Mouse (Mus musculus) cerebellum, adult 9-10 months (tissue): ENCODE measurements around the gene Washc1.
"Not testable (repeated sequence)": the region's sequence is repeated elsewhere in the genome, so short reads cannot be mapped to it uniquely, and the experiment has no call there.

Source experiments
- DNase-seq: peaks from one replicate; pipeline ENCODE4 v3.0.0; 2022

The Washc1 gene

DNA sequence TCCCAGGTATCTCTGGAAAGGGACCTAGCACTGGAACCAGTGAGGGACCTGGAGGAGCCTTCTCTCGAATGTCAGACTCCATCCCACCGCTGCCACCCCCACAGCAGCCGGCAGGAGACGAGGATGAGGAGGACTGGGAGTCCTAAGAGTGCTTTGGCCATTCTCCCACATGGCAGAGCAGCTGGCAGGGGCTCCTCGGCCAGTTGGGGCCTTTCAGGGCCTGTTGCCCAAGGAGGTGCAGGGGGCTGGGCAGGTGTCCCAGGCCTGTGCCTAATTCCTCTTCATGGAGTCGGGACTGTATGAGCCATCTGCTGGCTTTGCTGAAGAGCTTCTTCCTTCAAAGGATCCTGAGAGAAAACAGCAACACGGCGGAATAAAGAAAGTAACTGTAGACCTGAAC is 7.6 kb downstream of the Washc1 start:
- no peak for DNase-seq

DNA sequence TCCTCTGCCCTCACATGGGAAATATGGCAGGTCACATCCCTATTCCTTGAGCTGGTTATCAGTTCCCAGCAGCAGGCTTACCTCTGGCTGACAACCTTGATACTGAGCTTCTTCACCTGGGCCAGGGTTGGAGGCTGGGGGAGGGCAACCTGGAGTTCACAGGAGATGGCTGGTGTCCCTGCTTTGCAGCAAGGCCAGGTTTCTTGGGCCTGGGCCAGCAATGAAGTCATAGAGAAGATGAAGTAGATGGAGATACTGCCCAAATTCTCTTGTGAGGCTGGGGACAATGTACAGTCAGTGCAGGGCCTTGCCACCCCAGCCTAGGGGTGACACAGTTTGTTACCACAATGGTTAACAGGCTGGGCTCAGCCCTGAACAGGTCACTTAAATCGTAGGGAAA is 9.4 kb downstream of the Washc1 start:
- DNase-seq = no peak

DNA sequence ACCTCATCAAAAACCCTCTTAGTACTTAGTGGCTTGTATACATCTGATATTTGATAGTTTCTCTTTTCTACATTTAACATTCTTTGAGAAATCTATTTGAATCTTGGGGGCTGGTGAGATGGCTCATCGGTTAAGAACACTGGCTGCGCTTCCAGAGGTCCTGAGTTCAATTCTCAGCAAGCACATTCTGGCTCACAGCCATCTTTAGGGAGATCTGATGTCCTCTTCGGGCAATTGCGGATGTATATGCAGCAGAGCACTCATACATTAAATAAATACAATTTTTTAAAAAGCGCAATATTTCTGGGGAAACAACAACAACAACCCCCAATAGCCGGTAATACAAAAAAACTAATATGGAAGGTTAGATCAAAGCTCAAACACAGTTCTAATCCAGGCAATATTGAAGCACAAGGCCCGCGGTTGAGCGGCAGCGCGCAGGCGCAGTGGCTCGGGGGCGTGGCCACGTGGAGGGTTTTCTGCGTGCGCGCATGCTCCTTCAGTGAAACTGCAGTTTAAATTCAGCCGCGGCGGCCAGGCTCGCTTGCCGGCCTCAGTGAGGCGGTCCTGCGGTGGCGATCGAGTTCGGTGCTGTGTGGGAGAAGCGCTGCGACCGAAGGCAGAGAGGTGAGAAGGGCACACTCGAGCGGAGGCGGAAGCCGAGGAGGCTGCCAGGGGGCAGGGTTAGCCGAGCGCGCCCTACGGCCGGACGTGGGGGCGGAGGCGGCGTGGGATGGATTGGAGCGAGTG is 11.9 kb downstream of the Washc1 start, which contains the start of gene Ddx11:
Gene Ddx11 (plus strand): TSS at position 455 of the 750 bp plus-strand sequence.
- DNase-seq = peak; percentile 92

DNA sequence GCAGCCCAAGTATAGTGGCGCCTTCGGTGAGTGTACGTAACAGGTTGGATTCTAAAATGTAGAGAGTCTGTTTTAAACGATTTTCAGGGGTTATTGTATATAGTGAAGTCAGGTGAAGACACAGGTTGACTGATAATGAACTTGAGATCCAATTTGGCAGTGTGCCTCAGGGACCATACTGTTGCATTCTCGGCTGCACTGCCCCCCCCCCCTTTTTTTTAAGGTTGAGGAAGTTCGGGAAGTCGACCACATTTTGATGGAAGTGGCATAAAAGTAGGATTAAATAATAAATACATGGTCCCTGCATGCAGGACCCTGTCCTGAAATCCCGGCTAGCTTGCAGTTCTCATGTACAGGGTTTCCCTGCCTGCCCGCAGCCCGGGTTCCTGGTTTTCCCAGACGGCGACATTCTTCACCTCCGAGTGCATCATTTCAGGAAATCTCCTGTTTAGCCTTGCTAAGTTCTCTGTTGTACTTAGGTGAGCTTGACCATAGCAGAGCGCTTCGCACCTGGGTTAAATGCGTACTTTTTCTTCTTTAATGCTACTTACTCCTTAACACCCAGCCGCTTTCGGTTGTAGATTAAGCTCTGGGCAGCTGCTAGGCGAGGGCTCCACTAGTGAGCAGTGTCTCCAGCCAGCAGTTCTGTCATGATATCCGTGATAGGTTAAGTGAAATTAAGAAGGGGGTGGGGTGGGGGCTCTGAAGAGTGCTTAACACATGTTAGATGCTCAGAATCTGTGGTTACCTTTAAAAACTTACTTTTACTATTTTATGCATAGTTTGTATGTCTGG is 12.7 kb downstream of the Washc1 start:
- DNase-seq = peak; percentile 15

DNA sequence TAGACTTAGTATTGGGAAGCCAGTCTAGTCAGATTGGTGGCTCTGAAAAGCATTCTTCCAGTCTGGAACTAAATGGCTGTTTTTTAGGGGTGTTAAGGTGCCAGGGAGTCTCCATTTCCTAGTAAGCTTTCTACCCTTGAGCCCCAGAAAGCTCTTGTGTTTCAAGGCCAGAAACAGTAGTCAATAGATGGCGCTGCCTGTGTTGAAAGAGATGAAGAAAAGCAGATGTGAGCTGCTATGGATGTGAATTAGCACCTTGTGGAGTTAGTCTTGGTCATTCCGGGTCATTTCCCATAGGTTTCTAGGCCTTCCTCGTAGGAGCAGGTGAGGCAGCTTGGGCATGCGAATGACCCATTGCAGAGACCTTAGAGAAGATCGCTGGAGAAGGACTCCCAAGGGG is 13.9 kb downstream of the Washc1 start:
- no peak for DNase-seq

DNA sequence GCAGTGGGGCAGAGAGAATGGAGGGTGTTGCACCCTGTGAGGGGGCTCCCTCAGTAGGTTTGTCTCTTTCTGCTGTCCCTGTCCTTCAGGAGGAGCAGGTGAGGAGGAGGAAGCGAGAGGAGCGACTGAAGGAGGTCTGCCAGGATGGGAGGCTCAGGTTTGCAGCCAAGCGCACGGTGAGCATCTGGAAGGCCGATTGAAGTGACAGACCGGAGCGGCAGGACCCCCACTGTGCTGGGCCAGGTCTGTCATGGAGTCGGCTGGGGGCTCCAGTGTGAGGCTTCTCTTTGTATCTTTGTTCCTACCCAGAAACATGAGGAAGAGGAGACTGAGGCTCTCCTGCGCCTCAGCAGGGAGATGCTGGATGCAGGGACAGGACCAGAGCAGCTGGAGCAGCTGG is 19.0 kb downstream of the Washc1 start:
- no peak for DNase-seq

DNA sequence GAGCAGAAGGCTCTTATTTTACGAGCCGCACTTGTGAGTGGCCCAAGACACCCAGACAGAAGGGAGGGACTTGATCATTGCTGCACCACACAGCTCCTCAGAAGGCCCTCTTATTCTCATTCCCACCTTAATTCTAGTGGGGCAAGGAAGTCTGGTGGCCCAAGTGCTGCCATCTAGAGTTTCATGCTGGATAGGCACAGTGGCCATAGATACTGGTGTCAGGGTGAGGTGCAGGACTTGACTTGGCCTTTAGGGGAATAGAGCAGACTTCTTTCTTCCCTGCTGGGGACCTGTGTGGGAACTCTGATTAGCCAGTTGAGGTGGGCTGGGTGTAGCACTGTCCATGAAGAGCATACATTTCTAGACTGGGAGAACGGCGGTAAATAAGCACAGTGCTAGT is 19.9 kb downstream of the Washc1 start:
- no peak for DNase-seq

DNA sequence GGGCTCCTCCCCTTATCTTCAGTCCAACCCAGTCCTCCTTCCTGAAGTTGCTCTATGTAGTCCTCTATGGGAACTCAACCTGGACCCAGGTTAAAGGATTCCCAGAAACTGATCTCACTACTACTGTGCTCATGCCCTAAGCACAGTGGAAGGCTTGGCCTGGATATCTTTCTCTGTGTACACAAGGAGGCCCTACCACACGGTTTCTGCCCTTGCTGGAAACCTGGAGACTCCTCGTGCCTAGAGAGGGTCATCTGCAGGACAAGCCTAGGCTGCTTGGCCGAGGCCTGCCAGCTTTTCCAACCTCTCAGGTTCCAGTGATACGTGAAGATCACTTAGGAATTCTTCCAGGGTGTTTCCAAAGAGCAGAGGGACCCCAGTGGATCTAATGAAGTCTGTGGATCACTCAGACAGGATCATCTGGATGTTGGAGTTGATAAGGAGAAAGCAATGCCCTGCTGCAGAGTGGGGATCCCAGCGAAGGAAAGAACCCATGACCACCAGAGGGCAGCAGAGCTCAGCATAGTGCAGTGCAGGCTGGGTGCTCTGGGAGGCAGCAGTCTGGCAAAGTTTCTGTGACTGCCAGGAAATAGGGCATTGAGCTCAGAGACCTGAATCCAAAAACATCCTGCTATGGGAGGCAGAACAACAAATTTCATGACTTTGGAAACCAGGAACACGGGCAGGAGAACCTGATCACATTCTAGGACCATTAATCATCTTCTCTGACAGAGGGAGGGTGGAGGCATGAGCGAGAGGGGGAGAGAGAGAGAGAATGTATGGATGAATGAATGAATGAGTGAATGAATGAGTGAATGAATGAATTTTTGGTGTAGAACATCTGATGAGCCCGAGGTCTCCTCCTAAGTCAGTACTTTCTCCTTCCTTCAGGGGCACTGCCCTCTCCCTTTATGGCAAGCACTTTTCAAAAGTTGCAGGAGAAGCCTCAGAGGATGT is 41.6 kb downstream of the Washc1 start:
- DNase-seq = not testable (repeated sequence)

DNA sequence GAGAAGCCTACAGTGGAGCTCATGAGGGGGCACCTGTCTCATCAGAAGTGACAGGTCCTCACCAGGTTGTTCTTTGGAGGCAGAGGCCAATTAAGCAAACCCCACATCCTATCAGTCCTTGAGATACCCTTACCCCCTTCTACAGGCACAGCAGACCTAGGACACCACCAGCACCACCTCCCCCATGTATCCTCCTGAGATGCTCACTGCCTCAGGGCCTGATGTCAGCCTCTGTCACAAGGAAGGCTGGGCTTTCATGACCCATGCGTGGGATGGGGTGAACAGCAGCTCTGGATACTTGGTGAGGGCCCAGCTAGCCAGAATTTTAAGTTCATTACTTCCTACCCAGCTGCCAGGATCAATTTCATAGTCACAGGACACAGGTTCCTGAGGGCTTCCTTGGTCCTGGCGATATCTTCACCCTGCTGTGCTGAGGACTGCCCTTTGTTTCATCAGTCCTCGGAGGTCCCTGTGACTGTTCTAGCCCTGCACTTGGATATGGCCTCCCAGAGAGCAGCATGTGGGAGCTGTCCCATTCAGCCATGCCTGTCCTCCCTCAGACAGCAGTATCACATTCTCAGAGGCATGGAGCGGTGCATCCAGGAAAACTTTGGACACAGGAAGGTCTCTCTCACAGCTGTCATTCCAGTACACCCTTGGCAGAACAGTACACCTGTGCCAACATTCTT is 42.5 kb downstream of the Washc1 start:
- not testable (repeated sequence) for DNase-seq

DNA sequence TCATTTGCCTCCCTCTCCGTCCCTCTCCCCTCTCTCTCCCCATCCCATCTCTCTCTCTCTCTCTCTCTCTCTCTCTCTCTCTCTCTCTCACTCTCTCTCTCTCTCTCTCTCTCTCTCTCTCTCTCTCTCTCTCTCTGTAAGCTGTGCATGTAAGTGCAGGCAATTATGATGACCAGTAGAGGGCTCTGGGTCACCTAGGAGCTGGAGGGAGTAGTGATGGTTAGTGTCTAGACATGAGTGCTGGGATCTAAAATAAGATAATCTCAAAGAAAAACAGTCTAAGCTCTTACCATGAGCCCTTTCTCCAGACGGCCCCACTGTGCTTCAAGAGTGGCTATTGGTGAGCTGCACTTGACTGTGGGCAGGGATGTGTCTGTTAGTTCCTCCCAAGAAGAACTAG is 43.5 kb downstream of the Washc1 start:
- no peak for DNase-seq

DNA sequence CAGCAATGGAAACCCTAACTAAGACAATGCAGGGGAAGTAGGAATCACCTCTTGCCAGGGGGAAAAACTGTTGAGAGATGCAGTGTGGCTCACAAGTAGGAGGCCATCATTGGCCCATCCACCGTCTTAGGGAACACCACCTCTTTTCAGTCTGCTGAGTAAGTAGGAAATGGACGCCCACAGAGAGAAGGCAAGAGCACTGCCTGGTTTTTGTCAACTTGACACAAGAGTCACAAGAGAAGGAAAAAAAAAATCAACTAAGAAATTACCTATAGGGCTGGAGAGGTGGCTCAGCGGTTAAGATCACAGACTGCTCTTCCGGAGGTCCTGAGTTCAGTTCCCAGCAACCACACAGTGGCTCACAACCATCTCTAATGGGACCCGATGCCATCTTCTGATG is 46.9 kb downstream of the Washc1 start:
- DNase-seq = no peak

DNA sequence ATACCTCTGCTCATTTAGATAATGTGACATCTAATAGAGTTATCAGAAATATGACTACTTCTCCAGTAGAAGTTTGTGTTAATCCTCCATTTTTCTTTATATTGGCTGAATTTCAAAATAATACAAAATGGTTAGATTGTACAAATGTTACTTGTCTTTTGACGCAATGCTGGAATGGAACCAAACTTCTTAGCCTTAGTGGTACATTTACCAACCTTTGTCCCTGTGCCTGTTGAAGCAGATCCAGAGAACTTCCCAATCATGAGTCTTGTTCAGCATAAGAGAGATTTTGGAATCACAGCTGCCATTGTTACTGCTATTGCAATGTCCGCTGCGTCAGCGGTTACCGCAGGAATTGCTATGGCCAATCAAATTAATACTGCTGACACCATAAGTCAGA is 55.8 kb downstream of the Washc1 start:
- DNase-seq = not testable (repeated sequence)
